Mouse (Mus musculus) stomach, embryonic 16.5 days (tissue): ENCODE measurements at regions not wholly inside any gene's neighbourhood (a gene's known extent, or its start where the extent isn't known, plus 50 kb on each side); places are given as distances from the start of the nearest gene placed in this dataset.

Experiments
- ATAC-seq: fragments of 200-750 bp; cut with Nextera tagmentation; 2 replicates; pipeline ENCODE4 v1.8.0; 2017; ENCODE audit warnings: moderate number of reproducible peaks, moderate TSS enrichment; ENCODE audit not compliant: insufficient read depth, low FRiP score
- H3K27ac ChIP-seq: fragments of 300-500 bp; sonication (generic); 2 replicates; pipeline ENCODE4 v1.5.1; 2014; ENCODE audit warnings: low read length
- H3K27me3 ChIP-seq: fragments of 300-500 bp; sonication (generic); 2 replicates; pipeline ENCODE4 v1.6.1; 2014; ENCODE audit warnings: low read length, control low read depth, mixed read lengths; ENCODE audit not compliant: control insufficient read depth, insufficient read depth
- H3K36me3 ChIP-seq: fragments of 300-500 bp; sonication (generic); 2 replicates; pipeline ENCODE4 v1.6.1; 2014; ENCODE audit warnings: low read length; ENCODE audit not compliant: control insufficient read depth, insufficient read depth
- H3K4me1 ChIP-seq: fragments of 300-500 bp; sonication (generic); 2 replicates; pipeline ENCODE4 v1.6.1; 2014; ENCODE audit warnings: low read length, control low read depth, mixed read lengths; ENCODE audit not compliant: control insufficient read depth, insufficient read depth
- H3K4me2 ChIP-seq: fragments of 300-500 bp; sonication (generic); 2 replicates; pipeline ENCODE4 v1.6.1; 2014; ENCODE audit warnings: low read depth, low read length, mixed read lengths
- H3K4me3 ChIP-seq: fragments of 300-500 bp; sonication (generic); replicated peaks from 2 replicates; pipeline ENCODE4 v1.5.1; 2014; ENCODE audit warnings: mild to moderate bottlenecking, low read length
- H3K9ac ChIP-seq: fragments of 300-500 bp; sonication (generic); 2 replicates; pipeline ENCODE4 v1.6.1; 2014; ENCODE audit warnings: low read length
- H3K9me3 ChIP-seq: fragments of 300-500 bp; sonication (generic); replicated peaks from 2 replicates; pipeline ENCODE4 v1.6.1; 2016; ENCODE audit warnings: low read length, control low read depth; ENCODE audit not compliant: control insufficient read depth
- WGBS: fragments of 180-500 bp; shearing (Covaris S2); extraction: QIAGEN DNeasy Blood & Tissue Kit; methylation state at CpG from one replicate; pipeline ENCODE4 v1.1.7; 2014; 5-methylcytosine and 5-hydroxymethylcytosine counted together

DNA sequence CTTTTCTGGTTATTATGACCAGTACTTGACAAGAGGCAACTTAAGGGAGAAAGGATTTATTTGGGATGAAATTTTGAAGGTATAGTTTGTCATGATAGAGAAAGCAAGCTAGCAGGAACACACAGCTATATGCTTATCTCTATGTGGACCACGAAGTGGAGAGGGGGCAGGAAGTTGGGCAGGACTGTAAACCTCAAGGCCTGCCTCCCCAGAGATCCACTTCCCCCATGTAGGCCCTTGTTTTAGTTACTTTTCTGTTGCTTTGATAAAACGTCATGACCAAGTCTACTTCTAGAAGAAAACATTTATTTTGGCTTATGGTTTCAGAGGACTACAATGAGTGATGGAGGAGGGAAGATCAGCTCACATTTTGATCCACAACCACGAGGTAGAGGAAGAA lies 90.3 kb upstream of the Id2 start:
- Histone ChIP-seq H3K4me2 (no peak overlapping the region), H3K9ac (no peak overlapping the region), H3K9me3 (0 out of 2 replicates have a peak, but pooled peaks cover 4% of the 10 kb centered on the region), H3K4me3 (no peak overlapping the region), H3K4me1 (peaks cover 12% of the 10 kb centered on the region; the same call in 1 of the 2 replicates), H3K27ac (no peak overlapping the region), H3K27me3 (no peaks in the 10 kb centered on the region), H3K36me3 (no peaks in the 10 kb centered on the region)
- WGBS = 80% methylated on average over 3 of the region's 3 CpGs
- no peak for ATAC-seq

DNA sequence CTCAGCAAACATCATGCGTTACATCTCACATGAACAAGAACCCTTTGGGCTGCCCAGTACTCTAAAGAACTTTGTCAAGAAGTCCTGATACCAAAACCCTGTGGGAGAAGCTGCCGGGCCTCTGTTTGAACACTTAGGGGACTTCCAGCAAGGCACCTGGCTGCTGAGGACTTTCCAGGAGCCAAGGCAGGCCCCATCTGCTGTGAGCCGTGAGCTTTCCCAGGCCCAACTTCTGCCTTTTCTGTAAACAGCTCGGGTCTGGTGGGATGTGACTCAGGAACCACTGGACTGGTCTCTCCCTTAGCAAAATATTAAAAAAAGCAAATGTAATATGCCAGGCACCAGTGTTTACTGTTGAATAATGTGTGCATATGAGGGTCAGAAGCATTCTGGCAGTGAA lies 85.7 kb upstream of the Id2 start:
- Histone ChIP-seq H3K4me2 (no peak overlapping the region), H3K27ac (peak overlapping the region; percentile 15; the same call in 1 of the 2 replicates), H3K4me1 (peaks cover under 1% of the 10 kb centered on the region; the same call in 1 of the 2 replicates), H3K4me3 (no peak overlapping the region), H3K27me3 (no peaks in the 10 kb centered on the region), H3K9me3 (0 out of 2 replicates have a peak, but pooled peaks cover 2% of the 10 kb centered on the region), H3K36me3 (no peaks in the 10 kb centered on the region), H3K9ac (no peak overlapping the region)
- ATAC-seq = peak; percentile 41; the same call in 1 of the 2 replicates
- WGBS = 51% methylated on average over 4 of the region's 4 CpGs

- Histone ChIP-seq H3K4me3 (no peak overlapping the region), H3K9ac (no peak overlapping the region), H3K36me3 (no peaks in the 10 kb centered on the region), H3K9me3 (no peaks in the 10 kb centered on the region), H3K27ac (peak overlapping the region; percentile 70), H3K4me2 (no peak overlapping the region), H3K27me3 (no peaks in the 10 kb centered on the region), H3K4me1 (peaks cover 5% of the 10 kb centered on the region; the same call in 1 of the 2 replicates)
- peak; percentile 83 for ATAC-seq
- 61% methylated on average over 8 of the region's 8 CpGs for WGBS
Observed at GRCm38 (mm10) chr12:25181317-25181716, 84.4 kb upstream of the Id2 start.

- peak overlapping the region; percentile 70 for H3K27ac ChIP-seq
- H3K36me3 ChIP-seq = no peaks in the 10 kb centered on the region
- H3K4me3 ChIP-seq = no peak overlapping the region
- H3K9ac ChIP-seq = no peak overlapping the region
- WGBS = 100% methylated on average over 1 of the region's 1 CpGs
- ATAC-seq = no peak
- H3K4me2 ChIP-seq = no peak overlapping the region
- peaks cover 5% of the 10 kb centered on the region; the same call in 1 of the 2 replicates for H3K4me1 ChIP-seq
- H3K27me3 ChIP-seq = no peaks in the 10 kb centered on the region
- no peaks in the 10 kb centered on the region for H3K9me3 ChIP-seq
Observed at GRCm38 (mm10) chr12:25180861-25181260, 83.9 kb upstream of the Id2 start.

GRCm38 (mm10) chr12:25180289-25180688 lies 83.3 kb upstream of the Id2 start:
- WGBS = 76% methylated on average over 3 of the region's 3 CpGs
- Histone ChIP-seq H3K4me2 (no peak overlapping the region), H3K4me3 (no peak overlapping the region), H3K9me3 (no peaks in the 10 kb centered on the region), H3K36me3 (no peaks in the 10 kb centered on the region), H3K27me3 (no peaks in the 10 kb centered on the region), H3K4me1 (peaks cover 5% of the 10 kb centered on the region; the same call in 1 of the 2 replicates), H3K27ac (no peak overlapping the region), H3K9ac (no peak overlapping the region)
- no peak for ATAC-seq

DNA sequence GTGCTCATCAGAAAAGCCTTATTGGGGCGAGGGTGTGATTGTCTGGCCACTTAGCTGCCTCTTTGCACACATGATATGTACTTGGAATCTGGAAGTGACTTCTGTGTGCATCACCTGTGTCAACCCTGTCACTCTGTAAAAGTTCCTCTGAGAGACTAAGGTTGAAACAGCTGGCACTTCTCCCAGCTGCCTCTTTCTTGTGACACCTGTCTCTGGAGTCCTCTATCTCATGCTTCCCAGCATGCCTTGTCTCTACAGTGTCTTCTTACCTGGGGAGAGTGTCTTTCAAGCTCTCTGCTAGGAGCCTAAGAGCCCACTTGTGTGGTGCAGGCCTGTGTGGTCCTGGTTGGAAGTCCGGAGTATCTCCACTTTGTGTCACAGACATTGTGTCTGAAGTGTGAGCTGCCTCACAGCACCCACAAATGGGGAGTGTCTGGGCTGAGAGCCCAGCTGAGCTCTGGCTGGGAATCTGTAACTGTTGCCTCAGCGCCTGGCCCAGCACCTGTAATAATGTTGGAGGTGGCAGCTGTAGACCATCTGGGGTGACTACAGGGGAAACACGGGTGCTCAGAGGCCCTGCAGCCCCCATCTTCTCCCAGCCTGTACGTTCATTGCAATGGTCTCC lies 81.7 kb upstream of the Id2 start:
- WGBS = 72% methylated on average over 5 of the region's 5 CpGs
- peaks cover 5% of the 10 kb centered on the region; the same call in 1 of the 2 replicates for H3K4me1 ChIP-seq
- H3K36me3 ChIP-seq = no peaks in the 10 kb centered on the region
- H3K4me3 ChIP-seq = no peak overlapping the region
- H3K9ac ChIP-seq = no peak overlapping the region
- ATAC-seq = no peak
- H3K27me3 ChIP-seq = no peaks in the 10 kb centered on the region
- no peaks in the 10 kb centered on the region for H3K9me3 ChIP-seq
- H3K27ac ChIP-seq = no peak overlapping the region
- H3K4me2 ChIP-seq = no peak overlapping the region

DNA sequence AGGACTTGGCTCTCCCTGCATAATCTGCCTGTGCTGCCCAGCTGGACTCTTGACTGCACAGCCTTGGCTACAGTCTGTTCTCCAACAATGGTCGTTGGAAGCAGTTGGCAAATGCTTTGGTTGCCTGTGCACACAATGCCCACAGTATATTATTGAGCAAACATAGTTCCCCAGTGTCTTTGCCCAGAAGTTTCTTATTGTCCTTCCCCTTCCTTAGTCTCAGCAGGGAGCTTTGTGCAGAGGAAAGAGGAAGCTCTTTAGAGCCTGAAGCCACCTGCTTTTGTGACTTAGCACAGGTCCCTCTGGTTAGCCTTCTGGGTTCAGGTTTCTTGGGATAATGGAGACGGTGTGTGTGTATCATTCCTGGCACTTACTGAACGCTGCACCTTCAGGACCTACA lies 80.9 kb upstream of the Id2 start:
- no peak for ATAC-seq

DNA sequence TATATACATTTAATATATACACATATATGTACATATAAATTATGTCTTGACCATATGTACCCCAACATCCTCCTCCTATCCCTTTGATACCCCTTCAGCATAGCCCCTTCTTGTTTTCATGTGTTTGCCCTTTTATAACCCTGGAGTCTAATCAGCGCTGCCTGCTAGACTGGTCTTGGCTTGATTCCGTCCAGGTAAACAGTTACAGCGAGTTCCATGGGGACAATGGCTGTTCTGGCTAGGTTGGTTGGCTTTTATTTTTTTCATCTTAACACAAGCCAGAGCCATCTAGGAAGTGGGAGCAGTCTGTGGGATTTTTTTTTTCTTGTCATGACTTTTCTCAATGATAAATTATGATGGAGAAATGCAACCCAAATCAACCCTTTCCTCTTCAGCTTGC lies 79.6 kb upstream of the Id2 start:
- H3K9me3 ChIP-seq = no peaks in the 10 kb centered on the region
- H3K36me3 ChIP-seq = no peaks in the 10 kb centered on the region
- H3K9ac ChIP-seq = no peak overlapping the region
- ATAC-seq = no peak
- H3K4me2 ChIP-seq = no peak overlapping the region
- WGBS = 59% methylated on average over 3 of the region's 3 CpGs
- H3K27me3 ChIP-seq = no peaks in the 10 kb centered on the region
- peaks cover 5% of the 10 kb centered on the region; the same call in 1 of the 2 replicates for H3K4me1 ChIP-seq
- no peak overlapping the region for H3K27ac ChIP-seq
- H3K4me3 ChIP-seq = no peak overlapping the region

More for the DNA sequence above, 80.9 kb upstream of the Id2 start:
- Histone ChIP-seq H3K9ac (no peak overlapping the region), H3K27me3 (no peaks in the 10 kb centered on the region), H3K27ac (no peak overlapping the region), H3K36me3 (no peaks in the 10 kb centered on the region), H3K4me2 (no peak overlapping the region), H3K4me1 (peaks cover 5% of the 10 kb centered on the region; the same call in 1 of the 2 replicates), H3K9me3 (no peaks in the 10 kb centered on the region), H3K4me3 (no peak overlapping the region)
- 63% methylated on average over 3 of the region's 3 CpGs for WGBS

GRCm38 (mm10) chr12:25173064-25173463 lies 76.1 kb upstream of the Id2 start:
- Histone ChIP-seq H3K27ac (no peak overlapping the region), H3K9ac (no peak overlapping the region), H3K4me2 (no peak overlapping the region), H3K9me3 (no peaks in the 10 kb centered on the region), H3K36me3 (no peaks in the 10 kb centered on the region), H3K4me3 (no peak overlapping the region), H3K4me1 (peaks cover 5% of the 10 kb centered on the region; the same call in 1 of the 2 replicates), H3K27me3 (no peaks in the 10 kb centered on the region)
- ATAC-seq = no peak
- 82% methylated on average over 6 of the region's 6 CpGs for WGBS
